Mouse (Mus musculus) thymus, postnatal 25 days (tissue): Measurements from ENCODE around the gene Umps.

Experiments
- DNase-seq: peaks from one replicate; pipeline ENCODE4 v3.0.0; 2022

Umps gene

DNA sequence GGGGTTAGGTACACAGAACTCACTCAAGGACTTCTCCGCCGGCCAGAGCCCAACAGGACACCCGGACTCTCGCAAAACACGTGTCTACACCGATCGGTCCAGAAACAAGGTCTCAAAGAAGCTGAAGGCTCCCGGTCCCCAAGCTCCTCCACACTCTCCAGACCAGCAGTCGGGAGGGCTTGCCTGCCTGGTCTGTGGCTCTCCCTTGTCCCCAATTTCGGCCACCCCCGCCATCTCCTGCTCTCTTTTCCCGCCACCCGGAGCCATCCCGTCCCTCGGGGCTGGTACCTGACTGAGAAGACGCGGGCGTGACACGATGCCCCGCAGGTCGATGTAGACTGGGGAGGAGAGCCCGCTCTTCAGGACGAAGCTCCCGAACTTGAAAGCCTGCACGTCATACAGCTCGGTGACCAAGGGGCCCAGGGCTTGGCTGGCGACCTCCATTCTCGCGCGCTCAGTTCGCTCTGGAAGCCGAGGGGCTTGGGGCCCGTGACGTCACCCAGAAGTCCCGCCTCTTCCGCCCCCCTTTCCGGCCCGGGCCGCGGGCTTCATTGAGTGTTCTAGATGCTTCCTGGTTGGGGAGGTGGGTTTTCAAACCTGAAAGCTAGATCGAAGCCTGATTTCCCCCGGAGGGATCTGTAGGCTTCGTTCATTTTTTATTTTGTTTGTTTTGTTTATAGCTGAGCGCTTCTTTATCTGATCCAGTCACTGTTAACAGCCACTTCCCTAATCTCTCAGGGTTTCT is at the start of gene Umps:
TSS of gene Umps (minus strand) at position 501 of the 745 bp plus-strand sequence.
- peak; percentile 93 for DNase-seq

DNA sequence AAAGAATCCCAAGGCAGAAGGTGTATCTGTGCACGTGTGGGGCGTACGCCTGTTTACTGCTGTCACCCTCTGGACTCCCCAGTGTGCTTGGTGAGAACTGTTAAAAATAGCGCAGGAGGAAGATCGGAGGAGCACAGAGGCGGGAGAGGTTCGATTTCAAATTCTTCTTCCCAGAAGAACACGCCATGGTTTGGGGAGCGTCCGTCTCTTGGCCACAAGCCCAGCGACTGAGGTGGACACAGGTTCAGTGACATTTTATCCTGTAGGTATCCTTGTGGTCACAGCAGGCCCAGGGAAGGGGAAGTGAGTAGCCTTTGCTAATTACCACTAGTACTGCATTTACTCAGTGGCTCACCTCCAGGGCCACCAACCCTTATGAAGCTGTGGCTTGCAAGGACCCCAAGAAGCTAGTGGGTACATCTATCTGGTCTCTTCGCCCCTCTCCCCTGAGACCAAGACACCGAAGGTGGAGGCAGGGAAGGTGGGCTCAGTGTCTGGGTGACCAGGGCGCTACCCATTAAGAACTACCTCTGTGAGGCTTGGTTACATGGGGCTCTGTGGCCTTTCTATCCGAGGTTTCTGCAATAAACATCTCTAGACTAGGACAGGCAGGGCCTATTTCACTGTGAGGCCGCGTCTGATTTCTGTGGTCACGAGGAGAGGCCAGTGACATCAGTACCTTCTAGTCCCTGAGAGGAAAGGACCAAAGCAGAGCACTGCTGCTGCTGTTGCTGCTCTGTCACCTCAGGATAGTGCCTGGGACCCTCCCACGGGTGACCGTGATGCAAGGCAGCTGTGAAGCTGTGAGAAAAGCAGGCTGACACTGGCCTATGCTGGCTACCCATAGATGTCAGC is 45.4 kb upstream of the Umps start:
- no peak for DNase-seq

DNA sequence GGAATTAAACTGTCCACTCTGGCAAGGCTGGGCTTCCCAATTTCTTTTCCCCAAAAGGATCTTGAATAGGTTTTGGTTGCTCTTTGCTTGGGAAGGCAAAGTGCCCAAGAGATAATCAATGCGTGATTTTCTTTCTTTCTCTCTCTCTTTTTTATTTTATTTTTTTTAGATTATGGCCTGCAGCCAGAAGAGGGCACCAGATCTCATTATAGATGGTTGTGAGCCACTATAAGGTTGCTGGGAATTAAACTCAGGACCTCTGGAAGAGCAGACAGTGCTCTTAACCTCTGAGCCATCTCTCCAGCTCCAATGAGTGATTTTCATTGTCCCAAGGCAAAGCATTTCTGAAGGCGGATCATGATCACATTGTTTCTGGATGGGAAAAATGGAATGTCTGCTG is 42.7 kb upstream of the Umps start:
- DNase-seq = no peak

DNA sequence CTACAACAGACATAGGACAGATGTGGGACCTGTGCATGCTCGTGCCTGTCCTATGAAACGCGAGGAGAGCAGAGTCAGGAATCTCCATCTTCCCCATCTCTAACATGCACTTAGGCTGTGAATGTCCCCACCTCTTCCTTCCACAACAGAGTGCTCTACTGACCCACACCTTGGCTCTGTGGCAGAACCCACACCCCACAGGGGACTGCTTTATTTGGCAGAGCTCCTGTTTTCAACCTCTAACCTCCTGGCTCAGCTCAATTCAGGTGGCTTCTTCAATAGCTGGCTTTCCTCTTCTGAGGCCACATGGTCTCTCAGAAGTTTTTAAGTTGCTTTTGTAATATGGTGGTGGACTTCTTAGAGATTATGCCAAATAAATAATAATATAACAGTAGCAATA is 39.1 kb upstream of the Umps start:
- no peak for DNase-seq

DNA sequence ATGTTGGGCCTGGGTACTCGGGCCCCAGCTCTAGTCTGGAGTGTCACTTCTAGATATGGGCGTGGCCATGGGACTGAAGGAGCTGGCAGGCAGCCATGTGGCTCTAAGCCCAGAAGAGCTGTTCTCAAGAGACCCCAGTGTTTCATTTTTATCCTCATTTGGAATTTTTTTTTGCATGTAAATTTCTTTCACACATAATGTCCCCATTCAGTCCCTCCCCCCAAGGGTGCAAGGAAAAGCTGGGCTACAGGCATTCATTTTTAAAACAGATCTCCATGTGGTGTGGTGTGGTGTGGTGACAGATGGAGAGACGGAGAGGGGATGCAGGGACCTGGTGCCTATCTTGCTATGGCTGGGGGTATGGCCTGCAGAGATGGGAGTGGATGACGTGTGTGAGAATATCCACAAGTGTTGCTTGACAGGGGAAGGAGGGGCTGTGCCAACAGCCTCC is 37.3 kb upstream of the Umps start:
- no peak for DNase-seq

DNA sequence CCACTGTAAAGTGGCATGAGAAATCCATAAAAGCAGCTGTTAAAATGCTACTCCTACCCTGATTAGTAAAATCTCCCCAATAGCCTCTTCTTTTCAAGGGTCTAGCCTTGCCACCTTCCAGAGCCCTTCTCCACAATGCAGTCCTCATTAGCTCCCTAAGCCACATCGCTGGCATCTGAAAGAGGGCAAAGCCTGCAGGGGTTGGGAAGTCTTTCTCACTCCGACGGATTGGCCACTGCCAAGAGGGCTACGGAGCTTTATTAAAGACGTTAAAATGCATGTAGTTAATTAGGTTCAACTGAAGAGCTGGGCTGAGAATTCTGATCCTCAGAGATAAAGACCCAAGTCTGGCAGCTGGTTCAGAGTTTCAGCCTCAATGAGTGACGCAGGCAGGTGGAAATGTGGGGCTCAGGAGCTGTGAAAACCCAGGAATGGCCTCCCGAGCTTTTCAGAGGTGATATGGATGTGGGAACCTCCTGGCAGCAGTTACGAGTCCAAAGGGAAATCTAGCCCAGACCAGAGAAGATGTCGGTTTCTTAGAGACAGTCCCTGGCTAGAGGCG is 36.8 kb upstream of the Umps start:
- DNase-seq = no peak

DNA sequence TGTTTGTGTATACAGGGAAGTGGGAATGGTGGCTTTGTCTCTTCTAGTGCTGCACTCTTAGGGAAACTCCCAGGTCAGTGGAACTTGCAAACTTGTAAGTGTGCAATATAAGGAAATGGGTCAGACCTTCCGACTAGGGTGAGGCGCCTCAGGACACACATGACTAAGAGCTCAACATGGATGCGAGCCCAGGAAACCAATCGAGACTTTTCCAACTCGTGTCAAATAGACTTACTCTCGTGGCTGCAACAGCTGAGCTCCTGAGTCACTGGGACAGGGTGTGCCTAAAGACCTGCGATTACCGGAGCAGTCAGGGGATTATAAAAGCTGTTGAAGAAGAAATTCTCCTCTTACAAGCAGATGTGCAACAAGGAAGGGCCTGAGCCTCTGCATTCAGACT is 33.9 kb upstream of the Umps start:
- no peak for DNase-seq

DNA sequence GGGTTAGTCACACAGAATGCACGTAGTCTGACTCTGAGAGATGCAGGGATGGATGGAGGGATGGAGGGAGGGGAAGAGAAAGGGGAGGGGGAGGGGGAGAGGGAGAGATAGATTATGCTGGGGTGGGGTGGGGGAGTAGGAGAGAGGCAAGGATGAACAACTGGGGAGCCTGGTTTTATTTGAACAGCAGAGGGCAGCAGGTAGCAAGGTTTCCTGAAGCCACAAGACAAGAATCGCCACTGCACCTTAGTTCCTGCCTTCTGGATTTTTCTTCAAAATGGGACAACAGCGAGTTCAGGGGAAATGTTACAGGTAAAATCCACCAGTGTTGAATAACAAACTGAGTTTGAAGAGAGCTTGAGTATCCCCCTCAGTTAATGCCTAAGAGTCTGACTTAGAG is 32.5 kb upstream of the Umps start:
- DNase-seq = peak; percentile 31

DNA sequence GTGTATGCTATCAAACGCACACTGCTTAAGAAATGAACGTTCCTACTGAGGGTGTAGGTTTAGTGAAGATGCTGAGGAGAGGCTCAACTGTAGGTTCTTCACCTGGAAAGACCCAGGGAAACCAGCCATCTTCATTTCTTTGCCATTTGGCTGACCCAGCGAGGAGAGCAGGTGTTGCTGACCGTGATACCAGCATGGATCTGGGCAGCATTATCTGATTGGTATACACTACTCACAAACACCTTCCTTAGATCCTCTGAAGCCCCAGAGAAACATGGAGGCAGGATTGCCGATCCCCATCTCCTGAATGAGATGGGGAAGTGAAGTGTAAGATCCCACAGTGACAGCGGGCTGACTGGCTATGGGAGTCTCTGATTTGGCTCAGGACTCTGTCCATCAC is 31.2 kb upstream of the Umps start:
- DNase-seq = no peak

DNA sequence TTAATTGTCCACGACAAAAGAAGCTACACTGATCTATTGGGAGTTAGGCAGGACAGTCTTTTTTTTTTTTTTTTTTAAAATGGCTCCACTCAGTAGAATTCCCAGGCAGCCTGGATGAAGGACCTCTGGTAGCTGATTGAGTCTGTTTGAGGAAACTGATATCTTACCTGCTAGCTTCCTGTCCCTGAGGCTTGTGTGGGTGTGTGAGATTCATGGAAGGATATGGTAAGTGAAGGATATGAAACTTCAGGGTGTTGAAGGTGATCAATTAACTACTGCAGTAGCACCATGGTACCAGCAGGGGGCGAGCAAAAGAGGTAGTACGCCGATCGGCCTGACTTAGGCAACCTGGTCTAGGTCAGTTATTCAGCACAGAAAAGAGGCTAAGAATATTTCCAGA is 29.2 kb upstream of the Umps start:
- DNase-seq = peak; percentile 61

DNA sequence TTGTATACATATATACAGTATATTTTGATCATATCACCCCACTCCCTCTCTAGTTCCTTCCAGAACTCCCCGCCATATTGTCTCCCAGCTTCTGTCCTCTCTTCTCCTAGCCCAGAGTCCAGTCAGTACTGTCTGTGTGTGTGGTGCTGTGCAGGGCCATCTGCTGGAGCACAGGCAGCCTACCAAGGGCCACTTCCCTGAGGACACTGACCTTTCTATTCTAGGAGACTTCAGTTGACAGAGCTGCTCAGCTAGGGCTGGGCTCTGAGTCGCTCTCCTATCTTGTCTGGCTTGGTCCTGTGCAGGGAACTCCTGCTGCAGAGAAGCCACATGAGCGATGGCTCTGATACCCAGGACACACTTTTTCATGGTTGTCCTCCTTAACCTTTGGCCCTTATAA is 28.7 kb upstream of the Umps start:
- no peak for DNase-seq

DNA sequence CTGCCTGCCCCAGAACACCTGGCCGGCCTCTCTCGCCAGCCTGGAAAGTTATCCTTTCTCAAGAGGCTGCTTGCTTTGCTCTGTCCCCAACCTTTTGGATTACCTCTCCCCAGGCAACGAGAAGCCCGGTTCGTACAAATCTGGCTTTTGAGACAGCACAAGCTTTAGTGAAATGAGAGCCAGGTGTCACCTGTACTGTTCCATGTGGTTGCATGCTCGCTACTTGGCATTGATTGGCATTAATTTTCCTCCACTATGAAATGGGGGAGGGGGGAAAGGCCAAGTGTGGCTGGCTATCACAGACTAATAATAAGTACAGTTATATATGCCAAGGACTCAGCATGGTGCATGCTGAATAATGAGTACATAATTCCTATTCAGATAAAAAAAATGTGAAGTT is 27.5 kb upstream of the Umps start:
- no peak for DNase-seq

DNA sequence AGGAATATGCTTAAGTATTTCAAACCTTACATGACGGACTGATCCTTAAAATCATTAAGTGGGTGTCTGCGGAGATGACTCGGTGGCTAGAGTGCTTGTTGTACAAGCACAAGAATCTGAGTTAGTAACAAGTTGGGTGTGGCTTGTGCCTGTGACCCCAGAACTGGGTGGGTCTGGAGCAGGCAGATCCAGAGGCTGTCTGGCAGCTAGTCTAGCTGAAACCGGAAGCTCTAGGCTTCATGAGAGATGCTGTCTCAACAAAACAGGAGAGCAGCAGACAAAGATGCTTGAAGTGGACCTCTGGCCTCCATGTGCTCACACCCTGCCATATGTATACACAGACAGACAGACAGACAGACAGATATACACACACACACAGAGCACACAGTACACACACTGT is 23.9 kb upstream of the Umps start:
- no peak for DNase-seq

DNA sequence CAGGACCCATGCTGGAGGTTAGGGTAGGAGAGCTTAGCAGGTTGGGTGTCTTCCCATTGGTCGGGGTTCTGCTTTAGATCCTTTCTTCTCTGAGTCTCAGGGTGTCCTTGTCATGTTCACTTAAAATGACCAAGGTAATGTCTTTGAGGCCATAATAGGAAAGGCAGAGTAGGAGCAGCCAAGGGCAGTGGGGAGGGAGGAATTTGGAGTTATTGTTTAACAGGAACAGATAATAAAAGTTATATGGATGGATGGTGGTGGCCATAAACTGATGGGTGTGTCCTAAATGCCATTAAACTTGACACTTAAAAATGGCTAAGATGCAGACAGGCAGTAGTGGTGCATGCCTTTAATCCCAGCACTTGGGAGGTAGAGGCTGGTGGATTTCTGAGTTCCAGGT is 22.3 kb upstream of the Umps start:
- no peak for DNase-seq

DNA sequence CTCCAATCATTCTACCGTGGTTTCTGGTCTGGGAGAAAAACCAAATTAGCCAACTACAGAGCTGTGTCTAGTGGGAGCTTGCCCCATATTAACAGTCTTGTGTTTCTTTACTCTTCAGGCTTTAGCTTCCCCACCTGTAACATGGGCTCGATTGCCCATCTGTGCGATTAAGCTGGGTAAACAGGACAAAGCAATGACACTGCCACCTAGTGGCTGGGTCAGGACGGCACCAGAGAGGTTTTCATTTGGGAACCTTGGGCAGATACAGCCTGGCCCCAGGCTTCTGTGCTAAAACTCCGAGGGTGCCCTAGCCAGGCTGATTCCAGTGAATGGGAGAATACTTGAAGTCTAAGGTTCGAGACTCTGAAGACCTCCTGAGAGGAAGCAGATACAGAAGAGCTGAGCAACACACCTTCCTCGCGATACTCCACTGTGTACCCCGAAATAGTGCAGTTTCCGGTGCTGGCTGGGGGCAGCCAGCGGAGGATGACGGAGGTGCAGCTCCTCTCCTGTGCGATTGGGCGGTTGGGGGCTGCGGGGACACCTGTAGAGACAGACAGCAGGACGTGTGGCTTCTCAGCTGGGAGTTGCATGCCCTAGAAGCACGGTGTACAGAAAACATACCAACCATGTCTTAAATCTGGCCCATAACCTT is 21.6 kb upstream of the Umps start:
- peak; percentile 65 for DNase-seq

DNA sequence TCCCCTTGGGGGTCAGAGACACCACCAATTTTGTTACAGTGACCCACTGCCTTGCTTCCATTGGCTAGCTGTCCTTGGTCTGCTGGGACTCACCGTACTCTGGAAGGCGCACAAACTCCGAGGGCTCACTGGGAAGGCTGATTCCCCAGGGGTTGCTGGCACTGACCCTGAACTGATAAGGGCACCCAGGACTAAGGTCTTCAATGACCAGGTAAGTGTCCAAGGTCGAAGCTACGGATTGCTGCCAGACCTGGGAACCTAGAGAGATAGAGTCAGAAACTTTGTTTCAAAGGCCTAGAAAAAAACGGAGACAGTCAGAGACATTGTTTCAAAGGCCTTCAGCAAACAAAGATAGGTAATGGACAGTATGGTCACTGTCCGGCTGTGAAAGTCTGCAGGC is 20.2 kb upstream of the Umps start:
- no peak for DNase-seq

DNA sequence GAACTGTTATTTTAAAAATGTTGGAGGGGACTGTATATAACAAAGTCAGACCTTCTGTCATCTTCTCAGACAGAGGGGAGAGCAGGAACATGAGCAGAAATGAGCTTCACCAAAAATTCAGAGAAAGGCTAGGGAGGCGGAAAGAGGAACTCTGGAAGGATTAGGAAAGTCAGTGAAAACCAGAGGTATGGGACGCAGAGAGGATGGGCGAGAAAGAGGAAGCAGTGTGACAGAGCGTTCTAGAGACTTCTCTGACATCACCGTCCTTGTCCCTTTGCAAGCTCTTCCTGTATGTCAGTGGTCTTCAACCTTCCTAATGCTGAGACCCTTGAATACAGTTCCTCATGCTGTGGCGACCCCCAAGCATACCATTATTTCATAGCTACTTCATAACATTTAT is 18.5 kb upstream of the Umps start:
- no peak for DNase-seq

DNA sequence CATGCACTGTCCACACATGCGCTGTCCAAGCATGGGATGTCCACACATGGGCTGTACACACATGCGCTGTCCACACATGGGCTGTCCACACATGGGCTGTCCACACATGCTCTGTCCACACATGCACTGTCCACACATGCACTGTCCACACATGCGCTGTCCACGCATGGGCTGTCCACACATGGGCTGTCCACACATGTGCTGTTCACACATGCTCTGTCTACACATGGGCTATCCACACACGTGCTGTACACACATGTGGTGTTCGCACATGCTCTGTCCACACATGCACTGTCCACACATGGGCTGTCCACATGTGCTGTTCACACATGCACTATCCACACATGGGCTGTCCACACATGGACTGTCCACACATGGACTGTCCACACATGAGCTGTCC is 16.9 kb upstream of the Umps start:
- no peak for DNase-seq

DNA sequence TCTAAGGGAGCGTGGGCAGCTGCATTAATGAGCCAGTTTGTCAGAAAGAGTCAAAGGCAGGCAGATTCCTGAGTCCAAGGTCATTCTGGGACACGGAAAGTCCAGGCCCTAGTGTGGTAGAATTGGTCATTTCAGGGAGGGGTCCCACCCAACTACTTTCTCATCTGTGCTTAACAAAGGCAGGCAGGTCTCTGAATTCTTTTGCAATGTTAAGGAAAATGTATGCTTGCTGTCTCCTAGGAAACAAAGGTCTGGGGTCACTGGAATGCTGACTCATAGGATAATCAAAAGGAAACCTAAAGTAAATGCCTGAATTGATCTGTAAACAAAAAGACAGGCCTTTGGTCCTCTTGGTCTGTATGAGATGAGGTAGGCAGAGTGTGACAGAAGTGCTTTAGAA is 13.0 kb upstream of the Umps start:
- DNase-seq = no peak

DNA sequence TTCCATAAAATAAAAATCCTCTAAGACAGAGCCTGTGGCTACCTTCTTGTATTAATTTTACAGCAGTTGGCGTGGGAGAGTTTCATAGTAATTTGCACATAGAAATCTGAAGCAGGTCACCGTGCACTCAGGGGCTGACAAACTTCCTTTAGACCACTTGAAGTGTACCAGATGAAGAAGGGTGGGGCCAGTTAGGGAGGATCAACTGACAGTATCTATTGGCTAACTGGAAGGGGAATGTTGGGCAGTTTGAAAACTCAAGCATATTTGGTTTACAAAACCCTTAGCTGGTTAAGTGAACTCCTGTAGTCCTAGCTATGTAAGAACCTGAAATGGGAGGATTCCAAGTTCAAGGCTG is 424 bp upstream of the Umps start:
- no peak for DNase-seq

DNA sequence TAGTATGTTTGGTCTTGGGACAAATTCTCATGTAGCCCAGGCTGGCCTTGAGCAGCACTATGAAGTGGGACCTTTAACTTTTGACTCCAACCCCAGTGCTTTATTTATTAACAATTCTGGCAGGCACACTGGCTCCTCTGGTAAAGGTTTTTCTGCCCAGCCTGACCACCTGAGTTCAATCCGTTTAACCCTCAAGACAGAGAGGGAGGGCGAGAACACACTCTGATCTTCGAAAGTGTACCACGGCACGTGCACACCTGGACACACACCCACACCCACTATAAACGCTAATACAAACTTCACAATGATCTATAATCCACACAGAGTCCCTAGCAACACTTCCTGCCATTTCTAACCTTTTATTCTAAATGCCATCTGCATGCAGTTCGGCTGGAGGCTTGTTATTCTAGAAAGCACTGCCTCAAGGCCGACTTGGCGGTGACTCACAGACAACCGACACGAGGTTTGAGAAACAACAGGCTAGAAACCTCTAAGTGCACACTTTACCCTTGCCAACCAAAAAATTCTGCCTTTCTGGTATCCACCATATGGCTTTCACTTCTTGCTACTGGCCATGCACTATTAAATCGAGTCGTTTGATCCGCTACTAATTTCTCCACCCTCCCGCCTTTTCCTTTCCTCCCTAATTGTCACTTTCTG is 830 bp downstream of the Umps start:
- DNase-seq = peak; percentile 15

DNA sequence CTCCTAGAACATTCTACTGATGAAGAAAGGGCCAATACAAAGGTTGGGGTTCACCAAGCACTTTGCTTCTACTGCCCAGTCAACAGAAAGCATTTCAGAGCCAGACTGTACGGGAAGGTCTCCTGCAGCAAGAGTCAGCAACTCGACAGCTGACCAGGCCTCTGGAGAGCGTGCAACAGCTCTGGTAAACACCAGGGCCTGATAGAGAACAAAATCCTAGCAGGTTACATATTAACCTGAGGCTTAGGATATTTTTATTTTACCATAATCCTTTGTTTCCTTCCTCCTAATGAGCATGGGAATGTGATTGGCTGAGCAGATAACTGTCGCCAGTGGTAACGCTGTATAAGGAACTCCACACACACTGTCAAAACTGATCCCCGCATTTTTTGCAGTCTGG is 3.3 kb downstream of the Umps start:
- no peak for DNase-seq

DNA sequence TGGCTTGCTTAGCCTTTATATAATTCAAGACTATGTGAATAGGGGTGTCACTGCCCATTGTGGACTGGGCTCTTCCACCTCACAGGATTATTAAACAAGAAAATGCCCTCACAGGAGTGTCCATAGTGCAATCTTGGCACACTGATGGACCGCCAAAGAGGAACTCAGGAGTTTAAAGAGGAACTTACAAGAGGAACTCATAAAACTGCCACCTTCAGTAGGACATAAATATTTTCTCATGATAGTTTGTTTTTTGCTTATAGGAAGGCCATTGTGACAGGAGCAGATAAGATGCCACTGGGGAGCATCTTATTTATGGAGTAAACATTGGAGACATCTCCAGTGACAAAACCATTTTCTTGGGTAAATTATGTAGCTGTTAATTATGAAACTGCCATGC is 12.0 kb downstream of the Umps start:
- no peak for DNase-seq
